Mouse (Mus musculus) myocyte (in vitro differentiated cells): ENCODE measurements around the gene Mrpl43.

ENCODE experiments used
- CEBPB ChIP-seq: IDR thresholded peaks from 2 replicates; pipeline ENCODE4 v1.6.1; 2011; ENCODE audit warnings: mild to moderate bottlenecking, moderate library complexity; ENCODE audit not compliant: poor library complexity, insufficient read depth, severe bottlenecking
- E2F4 ChIP-seq: IDR thresholded peaks from one replicate; pipeline ENCODE4 v1.6.1; 2011; ENCODE audit warnings: mild to moderate bottlenecking, control low read depth, moderate library complexity; ENCODE audit not compliant: insufficient read depth
- MAX ChIP-seq: IDR thresholded peaks from one replicate; pipeline ENCODE4 v1.6.1; 2011; ENCODE audit warnings: low read depth, mild to moderate bottlenecking, control low read depth
- MYOD1 ChIP-seq, 3 experiments: IDR thresholded peaks; one replicate each; pipeline ENCODE4 v1.6.1; 2011; ENCODE audit warnings: control low read depth in 2 of 3, low read depth in 2 of 3, mild to moderate bottlenecking in 2 of 3, moderate library complexity in 1 of 3; ENCODE audit not compliant: insufficient read length in 2 of 3, control insufficient read depth in 1 of 3
- POLR2A ChIP-seq: IDR thresholded peaks from one replicate; pipeline ENCODE4 v1.6.1; 2011; ENCODE audit warnings: low read depth, mild to moderate bottlenecking, control low read depth, moderate library complexity; ENCODE audit not compliant: insufficient read length
- TCF12 ChIP-seq: IDR thresholded peaks from one replicate; pipeline ENCODE4 v1.6.1; 2011; ENCODE audit warnings: mild to moderate bottlenecking, control low read depth; ENCODE audit not compliant: poor library complexity, insufficient read depth, severe bottlenecking

GRCm38 (mm10) chr19:44987004-44987403, 19.2 kb downstream of the Mrpl43 start:
- TF ChIP-seq E2F4 (no peak), POLR2A (no peak), MAX (no peak), CEBPB (no peak), TCF12 (no peak), MYOD1 (IDR thresholded peaks at IDR 0.05; ENCODE audit: control insufficient read depth in 1 of 3, insufficient read length in 2 of 3, low read depth in 2 of 3) (no peak)
